Mouse (Mus musculus) layer of hippocampus, adult 8-10 months (tissue): ENCODE measurements around the gene Slc17a8. TPM values are rescaled to one million over a fixed set of nuclear protein-coding genes. Genes with fewer than 3 reads are reported as not detected.
"Not testable (repeated sequence)": the region's sequence is repeated elsewhere in the genome, so short reads cannot be mapped to it uniquely, and the experiment has no call there.

Experiments
- DNase-seq, 2 experiments: peaks; one replicate each; pipeline ENCODE4 v3.0.0; 2022; ENCODE audit warnings: low spot score in 2 of 2
- total RNA-seq, 4 experiments: library from RNA; stranded (reverse); gene quantifications; 2 replicates each; pipeline ENCODE4 v1.2.4; 2022

Slc17a8 gene
- total RNA-seq, 4 experiments from 2014 or later: 2.4 to 3.6 (median 2.7) TPM

GRCm38 (mm10) chr10:89592797-89593196 lies 28.3 kb downstream of the Slc17a8 start:
- DNase-seq: peak; percentile 3

GRCm38 (mm10) chr10:89589877-89590276 lies 31.2 kb downstream of the Slc17a8 start:
- DNase-seq: no peak

GRCm38 (mm10) chr10:89588708-89589107 lies 32.3 kb downstream of the Slc17a8 start:
- DNase-seq: no peak

- no peak for DNase-seq
Measured at GRCm38 (mm10) chr10:89584709-89585108, 36.3 kb downstream of the Slc17a8 start.

GRCm38 (mm10) chr10:89578801-89579200 lies 42.3 kb downstream of the Slc17a8 start:
- DNase-seq: no peak

- no peak for DNase-seq
Measured at GRCm38 (mm10) chr10:89577666-89578065, 43.4 kb downstream of the Slc17a8 start.

- no peak for DNase-seq
Measured at GRCm38 (mm10) chr10:89573421-89573820, 47.6 kb downstream of the Slc17a8 start.

GRCm38 (mm10) chr10:89572946-89573345 lies 48.1 kb downstream of the Slc17a8 start:
- DNase-seq: no peak

- DNase-seq: no peak
Measured at GRCm38 (mm10) chr10:89567391-89567790, 53.7 kb downstream of the Slc17a8 start.

GRCm38 (mm10) chr10:89565301-89566022 lies 55.6 kb downstream of the Slc17a8 start:
- no peak for DNase-seq

GRCm38 (mm10) chr10:89562113-89562512 lies 58.9 kb downstream of the Slc17a8 start:
- no peak for DNase-seq

- no peak for DNase-seq
Measured at GRCm38 (mm10) chr10:89559351-89559750, 61.7 kb downstream of the Slc17a8 start.

GRCm38 (mm10) chr10:89554885-89555284 lies 66.2 kb downstream of the Slc17a8 start:
- not testable (repeated sequence) for DNase-seq

- not testable (repeated sequence) for DNase-seq
Measured at GRCm38 (mm10) chr10:89553855-89554254, 67.2 kb downstream of the Slc17a8 start.

GRCm38 (mm10) chr10:89553015-89553414 lies 68.0 kb downstream of the Slc17a8 start:
- DNase-seq: no peak

- no peak for DNase-seq
Measured at GRCm38 (mm10) chr10:89551657-89552056, 69.4 kb downstream of the Slc17a8 start.

- no peak for DNase-seq
Measured at GRCm38 (mm10) chr10:89548028-89548427, 73.0 kb downstream of the Slc17a8 start.

GRCm38 (mm10) chr10:89546989-89547388 lies 74.1 kb downstream of the Slc17a8 start:
- no peak for DNase-seq

- DNase-seq: no peak
Measured at GRCm38 (mm10) chr10:89543867-89544266, 77.2 kb downstream of the Slc17a8 start.

GRCm38 (mm10) chr10:89542321-89542720 lies 78.7 kb downstream of the Slc17a8 start:
- no peak for DNase-seq

- no peak for DNase-seq
Measured at GRCm38 (mm10) chr10:89532929-89533727, 87.9 kb downstream of the Slc17a8 start, which contains the start of gene Nr1h4. Nr1h4 (minus strand) TSS chr10:89533585.

GRCm38 (mm10) chr10:89532451-89532850 lies 88.6 kb downstream of the Slc17a8 start:
- no peak for DNase-seq
